Mouse (Mus musculus) neural tube, embryonic 10.5 days (tissue): ENCODE data around the gene Zfp148.
"Not testable (repeated sequence)": the region's sequence is repeated elsewhere in the genome, so short reads cannot be mapped to it uniquely, and the experiment has no call there.

Experiments used
- DNase-seq: peaks from one replicate; pipeline ENCODE4 v3.0.0-alpha.2; 2017; ENCODE audit warnings: low spot score; ENCODE audit errors: extremely low spot score

Zfp148 gene

DNA sequence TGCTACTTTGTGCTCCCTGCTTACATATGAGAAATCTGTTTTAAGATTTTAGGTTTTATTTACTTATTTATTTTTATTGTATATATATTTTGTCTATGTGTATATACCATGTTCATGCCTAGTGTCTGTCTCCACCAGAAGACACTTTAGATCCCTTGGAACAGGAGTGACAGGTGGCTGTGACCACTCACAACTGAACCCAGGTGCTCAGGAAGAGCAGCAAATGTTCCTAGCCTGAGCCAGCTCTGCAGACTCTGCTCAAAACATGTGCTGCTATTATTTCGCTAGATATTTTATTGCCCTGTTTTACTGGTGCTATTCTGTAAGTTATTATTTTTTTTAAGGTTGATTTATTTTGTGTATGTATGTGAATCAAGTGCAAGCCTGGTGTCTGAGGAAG lies 78.5 kb downstream of the Zfp148 start:
- DNase-seq = no peak

DNA sequence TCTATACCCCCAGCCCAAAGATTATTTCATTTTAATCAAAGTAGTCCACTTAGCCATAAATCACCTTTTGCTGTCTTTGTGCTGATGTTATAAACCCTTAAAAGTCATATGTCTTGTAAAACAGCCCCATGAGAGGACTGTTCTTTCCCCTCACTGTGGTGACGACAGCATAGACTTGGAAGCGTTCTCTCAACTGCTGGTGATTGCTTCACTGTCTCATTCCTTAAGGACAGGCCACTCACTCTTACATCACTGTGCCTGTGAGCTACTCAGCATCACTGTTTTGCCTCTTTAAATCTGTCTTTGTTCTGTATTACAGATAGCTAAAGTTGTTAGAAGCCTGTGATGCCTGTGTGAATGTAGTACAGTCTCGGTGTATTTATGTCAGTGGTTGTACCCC lies 80.8 kb downstream of the Zfp148 start:
- no peak for DNase-seq

DNA sequence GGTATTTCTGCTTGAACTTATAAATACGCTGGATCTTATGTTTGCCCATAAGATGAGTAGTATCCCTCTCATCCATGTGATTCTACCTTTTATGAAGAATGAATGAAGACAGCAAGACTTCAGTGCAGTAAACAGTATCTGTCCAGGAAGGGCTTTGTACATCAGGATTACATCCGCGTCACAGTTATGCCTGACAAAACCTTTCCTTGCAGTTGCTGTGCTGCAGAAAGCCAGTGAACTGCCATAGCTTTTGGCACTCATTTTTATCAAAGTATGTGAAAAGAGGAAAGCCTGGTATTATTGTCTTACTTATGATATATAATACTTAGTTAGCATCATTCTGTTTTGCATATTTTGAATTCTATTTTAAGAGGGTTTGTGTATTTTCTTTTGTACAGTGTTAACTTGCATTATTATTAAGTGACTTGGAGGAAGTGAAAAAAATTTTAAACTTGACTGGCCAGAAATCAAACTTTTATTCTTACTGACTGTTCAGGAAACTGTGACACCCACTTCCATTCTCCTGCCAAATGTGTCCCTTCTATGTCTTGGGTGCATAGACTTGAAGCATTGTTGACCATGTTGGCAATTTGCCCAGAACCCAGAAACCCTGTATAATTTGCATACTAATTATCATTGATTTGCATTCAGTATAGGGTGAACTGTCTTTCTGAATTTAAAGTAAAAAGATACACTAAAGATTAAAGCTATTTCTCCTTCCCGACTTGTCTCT lies 84.0 kb downstream of the Zfp148 start:
- DNase-seq = no peak

DNA sequence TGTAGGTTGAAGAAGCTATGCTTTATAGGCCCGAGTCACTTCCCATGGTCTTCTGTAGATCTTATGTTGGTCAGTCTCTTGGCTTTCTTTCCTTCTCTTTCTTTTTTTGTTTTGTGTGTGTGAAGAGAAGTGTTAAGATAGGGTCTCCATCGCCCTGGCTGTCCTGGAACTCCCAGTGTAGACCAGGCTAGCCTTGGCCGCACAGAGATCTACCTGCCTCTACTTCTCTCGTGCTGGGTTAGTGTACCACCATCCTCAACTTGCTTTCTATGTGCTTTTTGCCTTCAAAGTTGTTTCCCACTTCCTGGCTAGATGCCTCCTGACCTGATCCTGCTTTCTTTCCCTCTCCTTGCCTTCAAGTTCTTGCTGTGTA lies 84.6 kb downstream of the Zfp148 start:
- DNase-seq = no peak

DNA sequence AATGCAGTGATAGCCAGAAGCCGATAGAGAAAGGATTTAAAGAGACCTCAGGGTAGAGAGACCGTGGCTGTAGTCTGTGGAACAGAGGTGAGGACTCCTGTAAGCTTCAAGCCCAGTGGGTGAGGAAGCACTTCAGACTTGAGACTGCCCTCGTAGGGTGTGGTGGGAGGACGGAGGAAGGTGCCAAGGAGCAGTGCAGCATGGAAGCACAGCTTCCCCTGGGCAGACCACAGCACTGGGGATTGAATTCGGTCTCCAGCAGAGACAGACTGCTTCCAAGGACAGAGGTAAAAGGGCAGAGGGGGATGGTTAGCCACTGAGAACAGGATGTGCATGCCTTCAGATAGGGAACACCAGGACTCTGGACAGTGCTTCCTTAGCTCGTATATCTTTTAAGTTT lies 86.8 kb downstream of the Zfp148 start:
- DNase-seq = no peak

DNA sequence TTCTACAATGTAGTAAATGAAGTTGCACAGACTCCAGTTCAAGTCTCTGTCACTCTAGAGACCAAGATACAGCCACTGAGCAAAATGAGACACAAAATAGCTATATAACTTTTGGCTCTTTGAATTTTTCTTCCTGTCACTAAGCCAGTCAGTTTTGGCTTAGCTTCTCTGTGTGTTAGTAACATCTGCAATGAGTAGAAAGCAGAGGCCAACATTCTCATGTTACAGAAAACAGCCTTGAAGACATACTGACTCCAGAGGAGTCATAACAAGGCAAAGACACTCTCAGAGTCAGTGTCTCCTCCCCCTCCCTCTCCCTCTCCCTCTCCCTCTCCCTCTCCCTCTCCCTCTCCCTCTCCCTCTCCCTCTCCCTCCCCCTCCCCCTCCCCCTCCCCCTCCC lies 89.3 kb downstream of the Zfp148 start:
- no peak for DNase-seq

DNA sequence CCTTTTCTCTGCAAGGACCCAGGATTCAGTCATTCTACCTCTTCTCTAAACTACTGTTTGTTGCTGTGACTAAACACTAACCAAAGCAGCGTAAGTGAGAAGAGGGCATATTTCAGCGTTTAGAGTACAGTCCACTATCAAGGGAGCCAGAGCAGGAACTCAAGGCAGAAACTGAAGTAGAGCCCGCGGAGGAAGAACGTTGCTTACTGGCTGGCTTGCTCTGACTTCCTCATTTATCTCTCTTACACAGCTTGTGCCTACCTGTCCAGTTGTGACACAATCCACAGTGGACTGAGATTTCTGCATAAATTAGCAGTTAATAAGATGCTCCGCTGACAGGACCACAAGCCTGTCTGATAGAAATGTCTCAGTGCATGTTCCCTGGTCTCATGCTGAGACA lies 93.7 kb downstream of the Zfp148 start:
- no peak for DNase-seq

DNA sequence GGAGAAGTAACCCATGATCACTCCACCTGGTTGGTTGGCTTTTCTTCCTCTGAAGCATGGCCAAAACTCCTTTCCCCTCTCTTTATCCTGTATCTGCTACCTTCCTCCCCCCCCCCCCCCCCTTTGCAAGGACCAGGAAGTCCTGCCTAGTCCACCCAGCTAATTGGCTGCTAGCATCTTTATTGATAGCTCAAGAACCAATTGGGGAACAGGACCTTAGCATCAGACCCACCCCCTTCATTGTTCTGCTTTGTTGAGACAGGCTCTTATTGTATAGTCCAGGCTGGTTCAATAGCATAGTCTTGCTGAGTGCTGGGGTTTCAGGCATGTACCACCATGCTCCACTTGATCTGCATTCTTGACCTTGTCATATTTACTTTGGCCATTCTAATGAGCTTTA lies 99.3 kb downstream of the Zfp148 start:
- no peak for DNase-seq

DNA sequence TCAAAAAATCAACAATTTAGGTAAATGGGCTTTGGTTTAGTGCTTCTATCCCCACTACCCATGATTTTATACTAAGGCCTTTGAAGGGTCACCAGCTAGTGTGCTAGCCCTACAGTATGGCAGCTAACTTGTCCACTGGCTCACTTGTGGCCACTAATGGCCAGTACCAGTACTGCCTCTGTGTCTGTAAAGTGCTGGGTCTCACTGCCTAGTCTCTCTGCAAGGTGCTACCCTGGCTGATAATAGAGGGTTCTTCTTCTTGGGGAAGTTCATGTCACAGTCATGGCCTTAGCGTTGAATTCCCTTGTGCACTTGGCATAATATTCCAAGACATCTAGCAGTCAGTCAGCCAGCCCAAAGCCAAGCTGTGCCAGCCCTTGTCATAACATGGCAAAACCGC lies 100.5 kb downstream of the Zfp148 start:
- DNase-seq = no peak

DNA sequence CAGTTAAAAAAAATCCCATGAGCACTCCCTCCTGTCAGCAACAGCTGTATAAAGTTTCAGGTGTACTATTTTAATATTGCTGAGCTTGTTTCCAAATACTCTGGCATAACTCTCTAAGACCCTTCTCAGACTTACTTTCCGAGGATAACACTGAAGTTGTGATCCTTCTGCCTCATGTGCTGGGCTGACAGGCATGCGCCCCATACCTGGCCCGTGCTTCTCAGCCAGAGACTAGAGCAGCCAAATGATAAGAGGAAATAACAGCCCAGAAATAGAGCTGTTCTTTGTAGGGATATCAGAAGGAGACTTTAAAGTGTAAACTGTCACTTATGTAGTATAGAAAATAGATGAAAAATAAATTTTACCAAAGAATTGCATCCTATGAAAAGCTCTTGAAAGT lies 101.7 kb downstream of the Zfp148 start:
- no peak for DNase-seq

DNA sequence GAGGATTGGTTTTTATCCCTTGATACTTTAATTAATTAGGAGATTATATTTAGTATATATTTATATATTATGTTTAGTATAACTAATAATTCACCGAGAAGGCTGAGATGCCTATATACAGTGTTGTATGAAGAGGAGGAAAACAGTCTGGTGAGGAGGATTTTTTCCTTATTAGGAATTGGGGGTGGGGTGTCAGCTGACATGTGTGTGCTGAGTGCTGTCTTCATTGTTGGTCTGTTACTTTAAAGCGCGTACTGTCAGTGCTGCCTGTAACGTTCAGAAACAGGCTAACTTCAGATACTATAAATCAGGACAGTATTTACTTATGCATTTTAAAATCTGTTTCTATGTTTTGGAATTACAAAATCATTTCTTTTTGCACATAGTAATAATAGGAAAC lies 107.1 kb downstream of the Zfp148 start:
- no peak for DNase-seq

DNA sequence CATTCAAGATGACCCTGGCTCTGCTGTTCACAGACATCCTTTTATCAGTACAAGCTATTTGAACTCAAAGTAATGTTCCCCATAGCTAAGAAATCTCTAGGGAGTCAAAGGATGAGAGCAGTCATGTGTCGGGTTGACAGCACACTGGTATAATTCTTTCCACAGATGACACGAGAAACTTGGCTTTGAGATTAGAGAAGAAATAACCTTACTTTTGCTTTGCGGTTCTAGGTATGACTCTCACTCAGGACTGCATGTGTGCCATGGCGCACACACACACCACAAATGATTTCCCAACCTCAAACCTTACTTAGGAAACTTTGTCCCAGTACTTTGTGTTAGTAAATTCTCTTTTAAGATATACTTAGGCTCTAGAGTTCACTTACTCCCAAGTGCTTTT lies 113.7 kb downstream of the Zfp148 start:
- DNase-seq = no peak

DNA sequence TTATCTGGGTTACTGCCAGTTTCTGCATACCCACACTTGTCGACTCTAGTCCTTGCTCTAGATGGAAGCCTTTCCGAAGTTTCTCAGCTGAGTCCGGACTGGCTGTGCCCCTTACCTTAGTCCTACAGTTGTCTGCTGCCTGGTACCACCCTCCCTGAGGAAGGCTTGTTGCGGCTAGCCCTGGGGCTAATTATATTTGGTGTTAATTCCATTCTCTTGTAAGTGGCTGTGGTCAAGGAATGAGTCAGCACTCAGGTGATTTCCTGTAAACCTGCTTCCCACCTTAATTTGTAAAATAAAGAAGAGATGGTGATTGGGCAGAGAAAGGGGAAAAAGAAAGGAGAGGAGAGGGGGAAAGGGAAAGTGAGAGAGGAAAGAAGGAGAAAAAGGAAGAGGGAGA lies 127.4 kb downstream of the Zfp148 start:
- DNase-seq = no peak

DNA sequence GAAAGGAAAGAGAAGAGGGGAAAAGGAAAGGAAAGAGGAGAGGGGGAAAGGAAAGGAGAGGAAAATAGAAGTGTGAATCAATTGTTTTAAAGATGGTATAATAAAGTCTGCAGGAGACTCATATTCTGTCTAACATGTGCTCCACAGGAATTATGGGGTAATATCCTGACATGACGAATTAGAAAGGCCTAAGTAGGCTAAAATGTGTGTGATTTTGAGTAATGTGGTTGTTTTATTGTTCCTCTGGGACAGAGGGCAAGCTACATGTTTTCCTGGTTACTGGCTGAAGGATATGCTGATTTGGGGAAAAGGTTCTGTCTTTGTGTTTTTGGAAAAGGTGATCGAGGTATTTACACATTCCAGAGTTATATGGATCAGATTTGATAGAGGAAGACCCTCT lies 128.6 kb downstream of the Zfp148 start:
- DNase-seq = not testable (repeated sequence)

DNA sequence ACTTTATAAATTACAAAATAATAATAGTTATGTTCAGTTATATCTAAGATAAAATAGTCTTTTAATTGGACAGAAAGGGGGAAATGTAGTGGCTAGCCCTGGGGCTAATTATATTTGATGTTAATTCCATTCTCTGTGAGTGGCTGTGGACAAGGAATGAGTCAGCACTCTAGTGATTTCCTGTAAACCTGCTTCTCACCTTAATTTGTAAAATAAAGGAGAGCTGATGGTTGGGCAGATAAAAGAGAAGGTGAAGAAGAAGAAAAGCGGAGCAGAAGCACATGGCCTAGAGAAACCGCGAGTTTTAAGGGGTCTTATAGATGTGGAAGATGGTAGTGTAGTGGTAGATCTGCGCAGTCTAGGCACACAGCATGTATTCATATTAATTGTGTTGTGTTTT lies 130.2 kb downstream of the Zfp148 start:
- DNase-seq = not testable (repeated sequence)

DNA sequence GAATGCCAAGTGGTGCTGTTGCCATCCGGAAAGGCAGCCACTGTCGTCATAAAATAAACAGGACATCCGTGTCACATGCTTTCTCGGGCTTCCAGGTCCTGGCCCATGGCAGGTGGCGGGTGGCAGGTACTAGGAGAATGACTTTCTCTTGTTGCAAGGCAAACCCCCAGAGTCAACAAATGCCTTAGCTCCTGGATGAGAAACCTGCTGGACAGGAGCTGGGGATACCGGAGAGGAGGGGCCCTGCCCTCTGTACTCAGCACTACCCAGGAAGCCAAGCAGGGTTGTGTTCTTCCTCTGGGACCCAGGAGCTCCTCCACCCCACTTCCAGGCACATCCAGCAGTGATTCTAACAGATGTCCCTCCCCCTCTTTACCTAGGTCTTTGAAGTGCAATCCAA lies 131.9 kb downstream of the Zfp148 start:
- no peak for DNase-seq

DNA sequence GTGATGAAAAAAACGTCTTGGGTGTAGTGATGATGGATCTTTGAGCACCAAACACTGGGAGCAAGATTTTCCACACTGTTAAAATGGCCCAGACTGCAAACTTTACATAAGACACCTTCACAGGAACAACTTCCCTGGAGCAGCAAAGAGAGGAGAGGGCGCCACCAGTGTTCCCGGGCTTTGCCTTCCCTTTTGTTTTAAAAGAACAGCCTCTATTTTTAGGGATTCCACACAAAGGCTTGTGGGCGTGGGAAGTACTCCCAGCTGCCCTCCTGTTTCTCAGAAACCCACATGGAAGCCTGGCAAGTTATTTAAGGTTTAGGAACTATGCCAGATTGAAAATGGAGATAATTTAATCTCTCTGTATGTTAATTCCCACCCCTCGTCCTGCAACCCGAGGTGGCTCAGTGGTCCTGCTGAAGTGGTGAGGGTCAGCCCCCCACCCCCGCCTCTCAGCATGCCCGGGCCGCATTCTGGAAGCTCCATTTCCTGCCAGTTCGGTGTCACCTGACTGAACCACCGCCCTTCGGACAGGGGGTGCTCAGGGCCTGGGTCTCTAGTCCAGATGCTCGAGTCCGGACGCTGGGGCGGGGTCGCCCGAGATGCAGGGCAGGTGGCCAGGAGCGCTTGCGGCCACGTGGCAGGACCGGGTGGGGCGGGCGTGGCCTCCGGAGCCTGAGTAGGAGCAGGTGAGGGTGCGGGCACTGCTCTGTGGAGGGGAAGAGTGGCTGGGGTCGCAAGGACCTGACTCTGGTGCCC lies 136.3 kb downstream of the Zfp148 start, which contains the start of gene Slc12a8:
Gene Slc12a8 (plus strand): TSS at position 522 of the 759 bp plus-strand sequence.
- peak; percentile 33 for DNase-seq

DNA sequence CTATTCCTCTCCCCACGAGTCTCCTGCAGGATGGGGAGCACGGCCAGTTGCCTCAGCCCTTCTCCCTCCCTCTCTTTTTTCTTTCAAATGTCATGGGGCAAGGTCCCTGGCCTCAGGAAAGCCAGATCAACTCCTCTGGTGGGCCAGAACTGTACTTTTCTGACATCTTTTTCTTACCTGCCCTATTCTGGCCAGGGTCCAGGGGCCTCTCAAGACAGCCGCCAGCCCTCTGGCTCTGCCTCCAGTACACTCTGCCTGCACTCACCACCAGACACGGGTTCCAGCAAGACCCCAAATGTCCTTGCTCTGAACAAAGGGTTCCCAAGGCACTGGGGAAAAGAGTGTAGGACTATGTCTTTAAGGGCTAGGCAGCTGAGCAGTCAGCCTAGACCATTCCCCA lies 137.0 kb downstream of the Zfp148 start:
- no peak for DNase-seq

DNA sequence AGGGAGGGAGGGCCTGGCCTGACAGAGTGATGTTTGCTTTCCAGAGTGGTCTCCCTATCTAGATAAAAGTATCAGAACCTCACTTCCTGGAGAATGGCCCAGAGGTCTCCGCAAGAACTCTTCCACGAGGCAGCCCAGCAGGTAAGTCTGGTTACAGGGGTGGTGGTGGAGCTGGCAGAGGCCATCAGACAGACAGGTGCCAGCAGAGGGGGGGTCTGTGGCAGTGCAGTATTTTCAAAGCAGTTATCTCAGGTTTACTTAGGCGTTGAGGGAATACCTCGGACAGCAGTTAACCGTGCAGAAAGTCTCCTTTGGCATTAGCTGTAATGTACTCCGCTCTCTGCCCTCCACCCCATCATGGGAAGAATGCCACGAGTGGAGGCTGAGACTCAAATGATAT lies 137.6 kb downstream of the Zfp148 start:
- DNase-seq = no peak

DNA sequence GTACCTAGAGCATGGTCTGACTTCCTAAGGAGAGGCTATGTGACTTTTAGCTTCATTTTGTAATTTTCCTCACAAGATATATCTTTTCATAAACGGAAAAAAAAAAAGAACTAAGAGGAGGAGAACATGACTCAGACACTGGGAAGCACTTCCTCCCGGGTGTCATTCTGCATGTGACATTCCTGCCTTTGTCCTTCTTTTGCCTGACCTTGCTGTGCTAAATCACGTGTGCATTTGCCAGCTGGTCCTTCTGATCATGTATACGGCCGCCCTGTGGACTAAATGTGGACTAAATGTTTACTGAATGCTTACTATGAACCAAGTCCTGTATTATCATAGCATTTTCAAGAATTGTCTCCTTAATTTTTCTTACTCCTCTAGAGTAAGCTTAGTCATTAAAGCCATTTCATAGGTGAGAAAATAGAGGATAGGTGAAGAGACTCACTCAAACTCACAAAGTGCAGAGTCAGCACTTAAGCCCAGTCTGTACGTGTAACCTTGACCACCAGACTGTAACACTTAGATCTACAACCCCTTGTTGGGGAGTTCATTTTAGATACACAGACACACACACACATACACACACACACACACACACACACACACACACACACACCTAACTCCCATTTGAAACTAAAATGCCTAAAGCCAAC lies 139.4 kb downstream of the Zfp148 start:
- DNase-seq = no peak

DNA sequence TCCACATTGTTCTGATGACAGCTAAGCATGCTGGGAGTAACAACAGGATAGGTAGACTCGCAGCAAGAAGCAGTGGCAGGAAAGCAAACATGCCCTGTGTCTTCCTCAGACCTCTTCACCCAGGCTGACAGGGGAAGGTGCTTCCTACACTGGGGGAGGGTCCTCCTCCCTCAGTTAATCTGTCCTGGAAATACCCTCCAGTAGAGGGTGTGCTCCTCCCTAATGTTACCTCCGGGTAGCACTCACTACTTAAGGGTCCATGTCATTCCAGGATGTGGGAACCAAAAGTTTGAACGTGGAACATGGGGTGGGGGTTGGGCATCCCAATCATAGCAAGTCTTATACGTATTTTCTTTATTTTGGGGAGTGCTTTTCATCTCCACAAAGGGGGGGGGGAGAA lies 141.9 kb downstream of the Zfp148 start:
- no peak for DNase-seq

DNA sequence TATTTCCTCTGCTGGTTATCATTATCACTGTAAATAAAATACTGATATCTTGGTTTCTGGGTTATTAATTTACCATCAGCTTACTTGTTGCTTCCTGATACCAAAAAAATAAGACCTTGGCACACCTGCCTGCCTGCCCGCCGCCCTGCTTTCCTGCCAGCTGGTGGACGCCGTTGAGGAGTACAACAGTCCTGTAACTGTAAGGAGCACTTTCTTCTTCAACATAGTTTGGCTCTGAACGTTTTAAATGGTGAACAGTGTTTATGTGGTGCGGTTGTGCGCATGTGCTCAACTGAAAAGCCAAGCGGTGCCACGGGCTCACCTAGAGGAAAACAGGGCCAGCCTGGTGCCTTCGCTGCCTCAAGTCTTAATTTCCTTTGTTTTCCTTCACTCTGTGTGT lies 142.9 kb downstream of the Zfp148 start:
- no peak for DNase-seq
